Mouse (Mus musculus): ENCODE measurements around the gene Fetub. TPM values are rescaled to one million over a fixed set of nuclear protein-coding genes. Genes with fewer than 3 reads are reported as not detected.
"Not testable (repeated sequence)": the region's sequence is repeated elsewhere in the genome, so short reads cannot be mapped to it uniquely, and the experiment has no call there.

Fetub gene
- polyA plus RNA-seq, 2 experiments from 2014 or later = not detected

DNA sequence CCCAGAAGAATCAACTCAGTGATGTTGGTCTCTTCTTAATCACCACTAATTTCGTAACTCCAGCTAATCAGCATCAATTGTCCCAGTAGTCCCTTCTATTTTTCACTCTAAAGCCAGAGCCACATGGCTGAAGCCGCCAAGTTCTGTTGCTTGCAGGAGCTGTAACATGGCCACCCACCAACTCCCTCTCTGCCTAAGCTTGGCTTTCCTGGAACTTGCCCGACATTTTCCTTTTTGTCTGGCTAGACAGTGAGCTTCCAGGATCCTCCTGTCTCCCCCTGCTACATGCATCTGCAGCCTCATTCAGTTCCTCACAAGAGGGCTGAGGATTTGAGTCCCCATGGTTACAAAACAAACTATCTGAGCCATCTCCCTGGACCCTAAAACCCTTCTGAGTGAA is 6.1 kb upstream of the Fetub start:
- ATAC-seq = no peak

DNA sequence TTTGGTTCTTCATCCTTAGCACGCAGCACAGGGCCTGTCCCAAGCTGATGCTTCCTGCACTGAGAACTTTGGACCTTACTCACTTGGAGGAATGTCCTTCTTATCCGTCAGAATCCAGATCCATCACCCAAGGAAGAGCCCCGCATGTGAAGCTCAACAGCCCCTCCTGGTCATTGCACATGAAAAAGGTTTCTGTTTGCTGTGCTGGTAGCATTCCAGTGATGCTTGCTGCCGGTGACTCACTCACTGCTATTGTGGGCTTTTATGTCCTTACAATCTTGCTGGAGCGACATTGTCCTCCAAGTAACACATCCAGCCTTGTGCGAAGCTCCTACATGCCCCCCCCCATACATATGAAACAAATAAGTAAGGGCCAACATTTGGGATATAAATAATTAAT is 5.2 kb upstream of the Fetub start:
- no peak for ATAC-seq

DNA sequence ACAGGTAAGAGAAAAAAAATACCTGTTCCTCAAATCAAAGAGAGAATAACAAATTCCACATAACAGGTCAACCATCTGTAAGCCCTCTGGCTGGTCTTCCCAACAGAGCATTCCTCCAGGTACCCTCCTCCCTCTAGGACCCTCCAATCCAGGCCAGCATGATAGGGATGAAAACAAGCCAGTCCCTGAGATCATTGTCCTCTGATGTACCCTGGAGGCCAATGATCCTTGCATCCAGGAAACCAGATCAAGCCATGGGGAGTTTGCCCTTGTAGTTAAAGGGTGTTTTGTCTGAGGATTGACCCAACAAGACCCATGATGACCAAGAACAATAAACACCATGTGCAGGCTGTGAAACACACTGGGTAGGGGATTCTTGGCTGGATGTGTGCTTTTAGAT is 3.9 kb upstream of the Fetub start:
- no peak for ATAC-seq

DNA sequence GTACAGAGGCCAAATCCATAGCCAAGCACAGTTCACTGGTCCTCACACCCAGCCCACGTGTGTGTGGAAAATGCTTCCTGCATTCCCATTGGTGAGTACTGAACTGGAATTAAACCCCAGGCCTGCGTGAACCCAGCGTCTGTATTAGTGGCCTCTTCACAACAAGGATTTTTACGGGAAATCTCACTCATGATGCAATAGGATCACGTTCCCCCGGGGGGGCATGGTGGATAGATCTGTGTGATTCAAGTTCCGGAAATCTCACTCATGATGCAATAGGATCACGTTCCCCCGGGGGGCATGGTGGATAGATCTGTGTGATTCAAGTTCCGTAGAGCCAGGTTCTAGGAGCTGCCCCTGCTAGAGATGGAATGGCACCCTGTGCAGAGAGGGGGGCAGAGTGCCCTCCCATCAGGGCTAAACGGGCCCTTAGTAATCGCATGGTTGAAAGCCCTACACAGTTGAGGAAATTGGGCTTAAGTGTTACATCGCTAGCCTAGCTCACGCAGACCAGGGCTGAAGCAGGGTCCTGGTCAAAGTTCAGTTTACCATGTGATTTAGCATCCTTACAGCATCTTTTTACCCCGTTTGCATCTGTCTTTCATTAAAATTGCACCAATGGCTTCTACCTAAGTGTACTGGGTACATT is 654 bp downstream of the Fetub start:
- ATAC-seq = no peak

DNA sequence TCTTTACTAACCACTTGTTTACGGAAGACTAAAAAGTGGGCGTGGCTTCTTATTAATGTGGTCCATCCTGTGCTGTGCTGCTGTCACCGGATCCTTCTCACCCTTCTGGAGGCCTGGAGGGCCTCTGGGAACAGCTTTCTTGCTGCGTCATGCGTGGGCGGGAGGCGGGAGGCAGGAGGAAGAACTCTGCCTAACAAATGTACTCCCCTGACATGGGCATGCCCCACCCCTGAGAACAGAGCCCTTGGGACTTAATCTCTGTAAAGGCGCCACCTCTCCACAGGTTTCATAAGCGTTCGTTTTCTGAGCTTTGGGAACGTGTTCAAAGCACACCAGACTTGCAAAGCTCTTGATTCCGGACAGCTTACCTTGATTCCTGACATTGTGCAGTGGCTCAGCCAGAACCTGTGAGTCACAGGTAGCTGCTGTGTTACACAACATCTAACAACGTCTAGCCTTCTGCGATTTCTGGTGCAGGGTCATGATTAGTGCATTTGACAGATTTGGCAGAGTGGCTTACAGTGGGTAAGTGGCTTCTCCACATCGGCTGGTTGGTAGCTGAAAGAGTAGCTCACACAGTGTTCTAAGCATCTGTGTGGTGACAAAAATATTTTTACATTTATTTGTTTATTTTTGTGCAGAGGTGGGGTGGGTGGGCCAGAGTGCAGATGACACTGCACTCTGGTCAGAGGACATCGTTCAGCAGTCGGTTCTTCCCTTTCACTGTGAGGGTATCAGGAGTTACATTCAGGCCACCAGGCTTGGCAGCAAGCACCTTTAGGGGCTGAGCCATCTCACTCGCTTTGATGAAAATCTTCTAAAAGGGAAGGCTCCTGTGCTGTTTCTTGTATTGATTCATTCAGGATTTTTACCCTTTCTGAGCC is 2.1 kb downstream of the Fetub start:
- ATAC-seq = peak; percentile 56

DNA sequence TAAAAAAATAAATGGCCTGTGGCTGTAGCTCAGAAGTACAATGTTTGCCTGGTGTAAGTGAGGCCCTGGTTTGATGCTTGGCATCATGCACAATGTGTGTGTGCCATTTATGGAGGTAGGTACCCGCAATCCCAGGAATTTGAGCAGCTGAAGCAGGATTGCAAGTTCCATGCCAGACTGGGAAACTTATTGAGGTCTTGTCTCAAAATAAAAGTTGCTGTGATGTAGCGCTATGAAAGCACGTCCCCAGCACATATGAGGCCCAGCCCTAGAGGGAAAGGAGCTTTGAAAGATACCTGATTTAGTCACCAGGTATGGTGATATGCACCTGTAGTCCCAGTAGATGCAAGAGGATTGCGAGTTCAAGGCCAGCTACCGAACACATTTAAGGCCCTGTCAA is 3.6 kb downstream of the Fetub start:
- ATAC-seq = no peak

DNA sequence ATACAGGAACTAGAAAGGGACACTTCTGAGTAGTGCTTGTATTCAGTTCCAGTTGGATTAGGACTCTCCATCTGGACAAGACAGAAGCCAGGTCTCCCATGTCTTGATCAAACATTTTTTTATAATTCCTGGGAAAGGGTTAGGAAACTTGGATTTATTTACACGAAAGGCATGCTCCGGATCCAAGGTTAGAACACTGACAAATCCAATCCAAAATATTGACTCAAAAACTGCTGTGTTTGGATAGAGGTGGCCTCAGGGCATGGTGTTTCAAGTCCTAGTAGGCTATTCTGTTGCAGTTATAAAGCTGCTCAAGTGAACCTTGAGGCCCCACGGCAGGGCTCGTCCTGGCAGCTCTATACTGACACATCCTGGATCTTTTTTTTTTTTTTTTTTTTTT is 4.3 kb downstream of the Fetub start:
- ATAC-seq = no peak

DNA sequence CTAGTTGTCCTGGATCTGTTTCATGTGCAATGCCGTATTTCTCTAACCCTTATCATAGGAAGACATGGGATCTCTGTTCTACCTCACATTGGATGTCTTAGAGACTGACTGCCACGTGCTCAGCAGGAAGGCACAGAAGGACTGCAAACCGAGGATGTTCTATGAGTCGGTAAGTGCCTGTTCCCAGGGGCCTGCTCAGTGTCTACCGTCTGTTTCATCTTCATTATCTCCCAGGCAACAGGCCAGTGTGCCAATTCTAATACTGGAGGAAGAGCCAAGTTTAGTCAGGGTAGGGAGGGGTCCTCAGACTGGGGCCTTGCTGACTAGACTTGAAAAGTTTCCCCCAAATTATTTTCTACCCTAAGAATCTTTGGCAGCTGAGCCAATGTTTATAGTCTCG is 11.4 kb downstream of the Fetub start:
- ATAC-seq = no peak

DNA sequence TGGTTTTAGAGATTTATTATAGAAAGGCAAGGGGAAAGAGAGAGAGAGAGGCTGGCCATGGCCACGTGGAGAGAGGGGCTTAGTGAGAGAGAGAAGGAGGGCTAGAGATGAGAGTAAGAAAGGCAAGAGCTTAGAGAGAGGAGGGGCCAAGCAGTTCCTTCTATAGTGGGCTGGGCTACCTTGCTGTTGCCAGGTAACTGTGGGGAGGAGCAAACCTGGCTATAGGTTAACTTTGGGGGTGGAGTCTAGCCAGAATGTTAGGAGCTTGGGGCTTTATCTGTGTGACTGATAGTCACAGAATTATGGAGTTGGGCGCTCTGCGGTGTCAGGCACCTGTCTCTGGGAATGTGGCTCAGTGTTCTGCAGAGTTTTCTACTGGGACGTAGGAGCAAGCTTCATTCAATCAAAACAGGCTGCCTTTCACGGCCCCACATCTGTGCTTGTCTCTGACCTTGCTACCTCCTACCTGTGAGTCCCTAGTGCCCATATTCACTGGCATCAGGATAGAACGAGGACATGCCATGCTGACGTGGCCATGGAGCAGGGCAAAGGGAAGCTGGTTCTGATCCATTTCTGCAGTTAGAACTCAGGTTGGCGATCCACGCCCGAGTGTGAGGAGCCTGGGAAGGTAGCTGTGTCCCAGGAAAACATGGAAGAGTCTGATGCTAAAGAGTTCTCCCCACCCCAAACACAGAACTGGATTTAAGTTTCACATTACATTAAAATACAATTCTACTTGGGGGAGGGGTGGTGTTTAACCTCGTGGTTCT is 13.5 kb downstream of the Fetub start:
- ATAC-seq = no peak

DNA sequence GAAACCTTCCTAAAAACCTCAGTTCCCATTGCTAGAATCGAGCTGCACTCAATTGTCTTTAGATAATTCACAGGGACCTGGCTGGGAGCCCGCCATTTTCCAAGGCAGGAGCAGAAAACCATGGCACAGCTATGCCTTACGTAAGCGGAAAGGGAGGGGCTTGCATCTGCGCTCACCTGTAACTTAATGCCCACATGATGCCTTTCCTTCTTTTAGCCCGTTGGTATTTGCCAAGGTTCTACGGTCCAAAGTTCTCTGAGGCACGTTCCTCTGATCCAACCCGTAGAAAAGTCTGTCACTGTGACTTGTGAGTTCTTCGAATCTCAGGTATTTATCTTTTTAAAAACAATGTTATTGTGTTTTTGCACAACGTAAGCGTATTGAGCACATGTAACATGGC is 19.5 kb downstream of the Fetub start:
- no peak for ATAC-seq

DNA sequence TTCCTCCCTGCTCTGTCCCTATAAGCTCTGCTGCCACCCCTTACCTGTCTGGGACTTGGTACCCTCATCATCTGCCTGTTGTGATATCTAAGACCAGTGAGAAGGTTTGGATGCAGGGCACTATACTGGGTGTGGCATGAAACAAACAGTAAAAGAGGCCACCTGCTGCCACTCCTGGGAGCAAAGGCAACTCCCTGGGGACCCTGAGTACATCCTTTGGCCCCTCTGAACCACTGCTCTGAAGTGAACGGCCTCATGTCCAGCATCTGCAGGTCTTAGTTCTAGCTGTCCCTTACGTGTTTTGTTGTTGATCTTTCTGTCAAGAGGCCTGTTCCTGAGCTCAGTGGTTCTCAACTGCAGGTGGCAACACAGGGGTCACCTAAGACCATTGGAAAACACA is 20.4 kb downstream of the Fetub start:
- ATAC-seq = no peak

DNA sequence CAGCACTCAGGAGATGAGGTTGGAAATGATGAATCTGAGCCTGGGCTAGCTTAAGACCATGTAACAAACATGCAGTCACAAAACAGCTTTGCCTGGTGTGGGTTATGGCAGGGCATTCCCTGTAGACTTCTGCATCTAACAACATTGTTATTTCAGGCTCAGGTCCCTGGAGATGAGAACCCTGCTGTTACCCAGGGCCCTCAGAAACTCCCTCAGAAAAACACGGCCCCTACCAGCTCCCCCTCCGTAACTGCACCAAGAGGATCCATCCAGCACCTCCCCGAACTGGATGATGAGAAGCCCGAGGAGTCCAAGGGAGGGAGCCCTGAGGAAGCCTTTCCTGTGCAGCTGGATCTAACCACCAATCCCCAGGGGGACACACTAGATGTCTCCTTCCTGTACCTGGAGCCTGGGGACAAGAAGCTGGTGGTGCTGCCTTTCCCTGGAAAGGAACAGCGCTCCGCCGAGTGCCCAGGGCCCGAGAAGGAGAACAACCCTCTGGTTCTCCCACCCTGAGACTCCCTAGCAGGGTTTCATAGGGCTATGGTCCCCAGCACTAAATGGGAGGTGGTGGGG is 21.1 kb downstream of the Fetub start:
- ATAC-seq = no peak

DNA sequence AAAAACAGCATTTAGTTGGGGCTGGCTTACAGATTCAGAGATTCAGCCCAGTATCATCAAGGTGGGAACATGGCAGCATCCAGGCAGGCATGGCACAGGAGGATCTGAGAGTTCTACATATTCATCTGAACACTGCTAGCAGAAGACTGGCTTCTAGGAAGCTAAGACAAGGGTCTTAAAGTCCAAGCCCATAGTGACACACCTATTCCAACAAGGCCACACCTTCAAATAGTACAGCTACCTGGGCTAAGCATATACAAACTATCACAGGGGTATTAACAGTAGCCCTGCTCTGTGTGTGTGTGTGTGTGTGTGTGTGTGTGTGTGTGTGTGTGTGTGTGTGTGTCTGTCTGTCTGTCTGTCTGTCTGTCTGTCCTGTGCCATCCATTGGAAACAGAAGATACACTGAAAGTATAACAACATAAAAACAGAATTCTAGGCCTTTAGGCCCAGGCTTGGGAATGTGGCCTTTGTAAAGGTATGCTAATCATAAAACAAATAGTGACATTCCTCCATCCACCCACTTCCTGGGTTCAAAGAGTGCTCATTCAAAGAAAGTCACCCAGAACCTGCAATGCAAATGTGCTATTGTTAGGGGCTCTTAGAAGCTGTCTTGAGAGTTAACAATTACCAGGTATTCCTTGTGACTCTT is 23.8 kb downstream of the Fetub start:
- not testable (repeated sequence) for ATAC-seq

DNA sequence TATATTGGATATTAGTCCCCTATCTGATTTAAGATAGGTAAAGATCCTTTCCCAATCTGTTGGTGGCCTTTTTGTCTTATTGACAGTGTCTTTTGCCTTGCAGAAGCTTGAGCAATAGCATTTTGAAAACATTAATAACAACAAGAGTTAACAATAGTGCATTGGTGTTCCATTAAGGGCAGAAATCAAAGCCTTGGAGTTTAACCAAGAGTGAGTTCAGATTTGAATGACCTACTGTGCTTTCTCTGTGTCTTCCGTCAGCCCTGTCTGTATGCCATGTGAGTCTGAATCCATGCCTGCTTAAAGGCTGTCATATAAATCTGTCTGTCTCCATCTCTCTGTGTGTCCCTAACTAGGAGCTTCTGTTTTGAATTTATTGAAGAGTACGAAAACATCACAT is 29.2 kb downstream of the Fetub start:
- no peak for ATAC-seq

DNA sequence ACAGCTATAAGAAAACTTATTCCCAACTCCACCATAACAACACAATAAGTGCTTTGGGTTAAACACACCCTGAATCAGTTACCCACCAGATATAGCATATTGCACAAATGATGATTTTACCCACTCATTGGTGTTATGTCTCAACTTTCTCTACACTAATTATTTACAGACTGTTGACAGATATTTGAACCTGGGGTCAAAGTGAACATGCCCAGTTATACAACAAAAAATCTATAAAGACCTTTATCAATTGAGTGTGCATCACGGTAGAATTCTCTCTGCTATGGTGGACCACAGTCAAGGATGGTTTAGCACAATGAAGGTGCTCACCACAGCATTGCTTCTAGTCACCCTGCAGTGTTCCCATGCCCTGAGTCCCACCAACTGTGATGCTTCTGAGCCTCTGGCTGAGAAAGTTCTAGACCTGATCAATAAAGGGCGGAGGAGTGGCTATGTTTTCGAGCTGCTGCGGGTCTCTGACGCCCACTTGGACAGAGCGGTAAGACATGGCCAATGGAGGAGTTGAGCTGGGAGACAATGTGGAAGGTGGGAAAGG is 32.8 kb downstream of the Fetub start, which contains the start of gene Hrg:
Hrg (plus strand) TSS at position 233 of the 556 bp plus-strand sequence.
- ATAC-seq = no peak

DNA sequence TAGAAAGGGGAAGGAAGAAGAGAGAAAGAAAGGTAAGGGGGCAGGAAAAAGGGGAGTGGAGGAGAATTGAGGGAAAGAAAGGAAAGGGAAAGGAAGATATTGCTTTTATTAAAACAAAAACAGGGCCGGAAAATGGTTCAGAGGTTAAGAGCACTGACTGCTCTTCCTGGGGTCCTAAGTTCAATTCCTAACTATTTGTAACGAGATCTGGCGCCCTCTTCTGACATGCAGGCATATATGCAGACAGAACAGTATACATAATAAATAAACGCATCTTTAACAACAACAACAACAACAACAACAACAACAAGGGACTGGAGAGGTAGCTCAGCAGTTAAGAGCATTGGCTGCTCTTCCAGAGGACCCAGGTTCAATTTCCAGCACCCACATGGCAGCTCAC is 34.9 kb downstream of the Fetub start:
- ATAC-seq = no peak

DNA sequence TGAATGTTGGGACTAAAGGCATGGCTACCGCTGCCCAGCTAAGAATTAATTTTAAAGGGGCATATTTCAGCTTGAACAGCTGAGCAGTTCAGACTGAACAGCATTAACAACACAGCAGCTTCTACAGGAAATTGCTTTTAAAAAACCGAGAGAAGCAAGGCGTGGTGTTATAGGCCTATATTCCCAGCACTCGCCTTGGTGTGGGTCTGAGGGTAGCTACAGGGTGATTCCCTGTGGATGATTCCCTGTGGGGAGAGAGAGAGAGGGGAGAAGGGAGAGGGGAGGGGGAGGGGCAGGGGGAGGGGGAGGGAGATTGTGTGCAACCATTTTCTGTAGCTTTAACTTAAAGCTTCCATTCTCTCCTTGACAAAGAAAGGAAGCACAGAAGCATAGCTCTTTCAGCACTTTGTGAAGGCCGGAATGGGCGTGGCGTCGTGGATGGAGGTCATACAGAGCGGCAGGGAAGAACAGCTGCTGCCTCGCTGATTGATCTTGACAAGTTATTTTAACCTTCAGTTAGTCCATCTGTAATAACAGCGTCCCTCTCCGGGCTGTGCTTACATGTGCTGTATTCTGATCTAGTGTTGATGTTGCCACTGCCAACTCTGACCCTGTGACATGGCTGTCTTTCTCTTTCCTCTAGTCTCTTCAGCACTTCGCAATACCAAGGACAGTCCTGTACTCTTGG is 37.4 kb downstream of the Fetub start:
- no peak for ATAC-seq

DNA sequence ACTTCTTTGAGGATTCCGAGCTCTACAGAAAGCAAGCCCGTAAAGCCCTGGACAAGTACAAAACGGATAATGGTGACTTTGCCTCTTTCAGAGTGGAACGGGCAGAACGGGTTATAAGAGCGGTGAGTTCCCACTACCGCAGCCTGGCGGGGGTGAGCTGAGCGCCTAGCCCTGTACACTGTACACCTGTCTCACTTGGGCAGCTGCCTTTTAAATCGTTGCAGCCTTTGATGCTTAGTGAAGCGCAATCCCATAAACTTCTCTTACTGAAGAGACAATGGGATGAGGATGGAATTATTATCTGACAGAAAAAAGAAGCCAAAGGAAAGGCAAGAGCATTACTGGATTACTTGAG is 37.9 kb downstream of the Fetub start:
- no peak for ATAC-seq

DNA sequence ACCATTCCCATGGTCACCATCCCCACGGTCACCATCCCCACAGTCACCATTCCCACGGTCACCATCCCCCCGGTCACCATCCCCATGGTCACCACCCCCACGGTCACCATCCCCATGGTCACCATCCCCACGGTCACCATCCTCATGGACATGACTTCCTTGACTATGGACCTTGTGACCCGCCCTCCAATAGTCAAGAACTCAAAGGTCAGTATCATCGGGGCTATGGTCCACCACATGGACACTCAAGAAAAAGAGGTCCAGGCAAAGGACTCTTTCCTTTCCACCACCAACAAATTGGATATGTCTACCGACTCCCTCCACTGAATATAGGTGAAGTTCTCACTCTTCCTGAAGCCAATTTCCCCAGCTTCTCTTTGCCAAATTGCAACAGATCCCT is 42.9 kb downstream of the Fetub start:
- no peak for ATAC-seq

DNA sequence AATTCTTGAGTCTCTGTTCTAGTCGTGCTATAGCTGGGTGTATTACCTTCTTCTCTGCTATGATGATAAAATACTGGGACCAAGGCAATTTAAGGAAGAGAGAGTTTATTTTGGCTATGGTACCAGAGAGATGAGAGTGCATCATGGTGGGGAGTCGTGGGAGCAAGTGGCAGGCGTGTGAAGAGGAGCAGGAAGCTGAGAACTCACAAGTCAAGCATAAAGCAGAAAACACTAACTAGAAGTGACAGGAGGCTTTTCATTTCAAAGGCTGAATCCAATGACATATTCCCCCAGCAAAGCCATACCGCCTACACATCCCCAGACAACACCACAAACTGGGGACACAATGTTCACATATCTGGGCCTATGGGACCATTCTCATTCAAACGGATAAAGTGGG is 44.1 kb downstream of the Fetub start:
- ATAC-seq = no peak

DNA sequence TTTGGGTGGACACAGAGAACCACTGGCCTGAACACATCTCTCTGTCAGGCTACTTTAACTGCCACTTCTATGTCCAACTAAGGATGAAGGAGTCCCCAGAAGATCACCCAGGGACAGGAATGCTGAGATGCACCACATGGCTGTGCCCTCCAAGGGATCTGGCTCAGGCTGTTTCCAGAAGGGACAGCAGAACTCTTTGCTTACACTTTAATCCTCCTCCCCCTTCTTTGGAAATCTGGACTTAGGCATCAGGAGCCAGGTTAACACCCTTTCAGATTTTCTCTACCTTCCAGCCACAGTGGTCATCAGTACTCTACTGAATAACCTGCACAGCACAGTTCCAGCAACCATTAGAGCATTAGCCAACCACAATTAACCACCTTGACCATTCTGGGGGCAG is 45.2 kb downstream of the Fetub start:
- no peak for ATAC-seq

All from CD4-positive, CD25-positive, alpha-beta regulatory T cell, adult 4 months (primary cell).